Mouse (Mus musculus) midbrain, embryonic 16.5 days (tissue): ENCODE data around the gene Cbfa2t2. TPM values are rescaled to one million over a fixed set of nuclear protein-coding genes. Genes with fewer than 3 reads are reported as not detected.

Experiments used
- ATAC-seq: fragments of 200-750 bp; cut with Nextera tagmentation; 2 replicates; pipeline ENCODE4 v1.8.0; 2017; ENCODE audit warnings: moderate TSS enrichment
- H3K27ac ChIP-seq: fragments of 300-500 bp; sonication (generic); 2 replicates; pipeline ENCODE4 v1.5.1; 2014; ENCODE audit warnings: mild to moderate bottlenecking, low read length, mixed read lengths
- H3K27me3 ChIP-seq: fragments of 300-500 bp; sonication (generic); 2 replicates; pipeline ENCODE4 v1.6.1; 2014; ENCODE audit warnings: low read depth, low read length, mixed read lengths; ENCODE audit not compliant: control insufficient read depth, insufficient read depth
- H3K36me3 ChIP-seq: fragments of 300-500 bp; sonication (generic); 2 replicates; pipeline ENCODE4 v1.6.1; 2014; ENCODE audit warnings: mild to moderate bottlenecking, low read length, moderate library complexity, mixed read lengths; ENCODE audit not compliant: control insufficient read depth, insufficient read depth
- H3K4me1 ChIP-seq: fragments of 300-500 bp; sonication (generic); 2 replicates; pipeline ENCODE4 v1.6.1; 2014; ENCODE audit warnings: mild to moderate bottlenecking, low read length, mixed read lengths; ENCODE audit not compliant: control insufficient read depth, insufficient read depth
- H3K4me2 ChIP-seq: fragments of 300-500 bp; sonication (generic); 2 replicates; pipeline ENCODE4 v1.6.1; 2014; ENCODE audit warnings: mild to moderate bottlenecking, low read length, mixed read lengths
- H3K4me3 ChIP-seq: fragments of 300-500 bp; sonication (generic); 2 replicates; pipeline ENCODE4 v1.5.1; 2014; ENCODE audit warnings: low read depth, mild to moderate bottlenecking, low read length, moderate library complexity, mixed read lengths
- H3K9ac ChIP-seq: fragments of 300-500 bp; sonication (generic); 2 replicates; pipeline ENCODE4 v1.6.1; 2014; ENCODE audit warnings: low read depth, low read length, mixed read lengths
- H3K9me3 ChIP-seq: fragments of 300-500 bp; sonication (generic); replicated peaks from 2 replicates; pipeline ENCODE4 v1.6.1; 2014; ENCODE audit warnings: mild to moderate bottlenecking, low read length, mixed read lengths; ENCODE audit not compliant: control insufficient read depth, poor library complexity, severe bottlenecking
- WGBS: fragments of 180-500 bp; shearing (Covaris S2); extraction: QIAGEN DNeasy Blood & Tissue Kit; methylation state at CpG from one replicate; pipeline ENCODE4 v1.1.7; 2014; 5-methylcytosine and 5-hydroxymethylcytosine counted together
- polyA plus RNA-seq: library from polyadenylated mRNA; unstranded; fragments of >200 nt; fragmentation: Nextera tagmentation; extraction: Ambion mirVana; gene quantifications from 2 replicates; pipeline ENCODE4 v1.2.1, GENCODE M21; 2015

The Cbfa2t2 gene
- polyA plus RNA-seq, 1 experiment from 2014 or later = 50.2 TPM

DNA sequence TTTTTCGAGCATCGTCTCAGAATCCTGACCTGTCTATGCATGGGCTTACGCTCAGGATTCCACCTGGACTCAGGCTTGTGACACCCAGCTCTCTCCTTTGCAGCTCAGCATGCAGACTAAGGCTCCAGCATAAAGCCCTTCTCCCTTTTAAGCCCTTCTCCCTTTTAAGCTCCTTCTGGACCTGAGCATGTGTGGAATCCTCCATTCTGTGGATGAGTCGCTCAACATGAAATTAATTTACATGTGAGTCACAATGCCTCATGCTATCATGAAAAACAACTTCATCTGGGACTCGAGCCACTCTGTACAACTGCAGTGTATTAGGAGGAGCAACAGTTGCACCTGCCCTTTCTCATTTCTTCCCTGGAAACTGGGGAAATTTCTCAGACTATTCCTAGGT, 14.1 kb upstream of the Cbfa2t2 start:
- 48% methylated on average over 5 of the region's 5 CpGs for WGBS
- Histone ChIP-seq H3K27ac (no peak overlapping the region), H3K4me2 (no peak overlapping the region), H3K27me3 (no peaks in the 10 kb centered on the region), H3K9me3 (no peaks in the 10 kb centered on the region), H3K4me1 (peaks cover 9% of the 10 kb centered on the region), H3K4me3 (no peak overlapping the region), H3K36me3 (no peaks in the 10 kb centered on the region), H3K9ac (no peak overlapping the region)
- no peak for ATAC-seq

- Histone ChIP-seq H3K27ac (no peak overlapping the region), H3K4me2 (no peak overlapping the region), H3K36me3 (no peaks in the 10 kb centered on the region), H3K9me3 (no peaks in the 10 kb centered on the region), H3K27me3 (no peaks in the 10 kb centered on the region), H3K9ac (no peak overlapping the region), H3K4me1 (peaks cover 14% of the 10 kb centered on the region), H3K4me3 (no peak overlapping the region)
- WGBS = 92% methylated on average over 2 of the region's 2 CpGs
- no peak for ATAC-seq
Measured at GRCm38 (mm10) chr2:154423548-154423947, 12.7 kb upstream of the Cbfa2t2 start.

- Histone ChIP-seq H3K36me3 (no peaks in the 10 kb centered on the region), H3K4me3 (no peak overlapping the region), H3K9ac (no peak overlapping the region), H3K27ac (no peak overlapping the region), H3K4me1 (peaks cover 14% of the 10 kb centered on the region), H3K9me3 (no peaks in the 10 kb centered on the region), H3K27me3 (no peaks in the 10 kb centered on the region), H3K4me2 (no peak overlapping the region)
- no peak for ATAC-seq
- WGBS = 88% methylated on average over 3 of the region's 3 CpGs
Measured at GRCm38 (mm10) chr2:154425522-154425921, 10.8 kb upstream of the Cbfa2t2 start.

- Histone ChIP-seq H3K27ac (peak overlapping the region; percentile 85), H3K9ac (peak overlapping the region; percentile 68), H3K4me2 (peak overlapping the region; percentile 68), H3K4me1 (peaks cover 14% of the 10 kb centered on the region), H3K4me3 (peak overlapping the region; percentile 40), H3K9me3 (no peaks in the 10 kb centered on the region), H3K36me3 (no peaks in the 10 kb centered on the region), H3K27me3 (no peaks in the 10 kb centered on the region)
- under 1% methylated on average over 24 of the region's 25 CpGs for WGBS
- ATAC-seq = peak; percentile 72
Measured at GRCm38 (mm10) chr2:154426188-154426904, 9.9 kb upstream of the Cbfa2t2 start.

GRCm38 (mm10) chr2:154426905-154427852, 9.1 kb upstream of the Cbfa2t2 start:
- peaks cover 14% of the 10 kb centered on the region for H3K4me1 ChIP-seq
- no peaks in the 10 kb centered on the region for H3K9me3 ChIP-seq
- ATAC-seq = peak; percentile 43; the same call in 1 of the 2 replicates
- peak overlapping the region; percentile 68 for H3K9ac ChIP-seq
- 25% methylated on average over 11 of the region's 11 CpGs for WGBS
- no peaks in the 10 kb centered on the region for H3K27me3 ChIP-seq
- H3K36me3 ChIP-seq = no peaks in the 10 kb centered on the region
- peak overlapping the region; percentile 68 for H3K4me2 ChIP-seq
- H3K4me3 ChIP-seq = peak overlapping the region; percentile 40
- peak overlapping the region; percentile 85 for H3K27ac ChIP-seq

- Histone ChIP-seq H3K4me3 (0 out of 2 replicates have a peak overlapping the region, but pooled peaks have one; percentile 3), H3K4me1 (peaks cover 14% of the 10 kb centered on the region), H3K36me3 (no peaks in the 10 kb centered on the region), H3K9me3 (no peaks in the 10 kb centered on the region), H3K27me3 (no peaks in the 10 kb centered on the region), H3K4me2 (peak overlapping the region; percentile 20; the same call in 1 of the 2 replicates), H3K27ac (no peak overlapping the region), H3K9ac (no peak overlapping the region)
- WGBS = 18% methylated on average over 17 of the region's 17 CpGs
- no peak for ATAC-seq
Measured at GRCm38 (mm10) chr2:154427853-154428360, 8.4 kb upstream of the Cbfa2t2 start.

DNA sequence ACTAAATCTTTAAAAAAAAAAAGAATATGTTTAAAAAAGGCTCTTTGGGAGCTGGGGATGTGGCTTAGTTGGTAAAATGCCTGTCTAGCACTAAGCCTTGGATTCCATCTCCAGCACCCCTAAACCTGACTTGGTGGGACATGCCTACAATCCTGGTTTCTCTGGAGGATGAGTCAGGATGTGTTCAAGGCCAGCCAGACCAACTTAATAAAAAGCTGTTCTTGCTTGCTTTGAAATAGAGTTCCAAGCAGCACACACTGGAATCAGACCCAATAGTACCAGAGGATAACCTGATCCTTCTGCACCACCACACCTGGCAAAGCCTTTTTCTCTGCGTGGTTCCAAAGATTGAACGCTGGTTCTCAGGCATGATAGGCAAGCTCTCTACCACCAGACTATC, 5.7 kb upstream of the Cbfa2t2 start:
- 88% methylated on average over 2 of the region's 2 CpGs for WGBS
- no peak for ATAC-seq

GRCm38 (mm10) chr2:154432696-154433095, 3.6 kb upstream of the Cbfa2t2 start:
- WGBS = 61% methylated on average over 2 of the region's 2 CpGs
- H3K4me1 ChIP-seq = peaks cover 11% of the 10 kb centered on the region
- ATAC-seq = no peak
- no peaks in the 10 kb centered on the region for H3K9me3 ChIP-seq
- H3K27me3 ChIP-seq = no peaks in the 10 kb centered on the region
- H3K4me3 ChIP-seq = no peak overlapping the region
- H3K9ac ChIP-seq = no peak overlapping the region
- no peaks in the 10 kb centered on the region for H3K36me3 ChIP-seq
- no peak overlapping the region for H3K27ac ChIP-seq
- no peak overlapping the region for H3K4me2 ChIP-seq

More for the DNA sequence above, 5.7 kb upstream of the Cbfa2t2 start:
- Histone ChIP-seq H3K4me3 (no peak overlapping the region), H3K36me3 (no peaks in the 10 kb centered on the region), H3K9ac (no peak overlapping the region), H3K27me3 (no peaks in the 10 kb centered on the region), H3K4me1 (peaks cover 14% of the 10 kb centered on the region), H3K27ac (no peak overlapping the region), H3K4me2 (no peak overlapping the region), H3K9me3 (no peaks in the 10 kb centered on the region)
